Mouse (Mus musculus): ENCODE results near the gene Amz1.

The Amz1 gene

DNA sequence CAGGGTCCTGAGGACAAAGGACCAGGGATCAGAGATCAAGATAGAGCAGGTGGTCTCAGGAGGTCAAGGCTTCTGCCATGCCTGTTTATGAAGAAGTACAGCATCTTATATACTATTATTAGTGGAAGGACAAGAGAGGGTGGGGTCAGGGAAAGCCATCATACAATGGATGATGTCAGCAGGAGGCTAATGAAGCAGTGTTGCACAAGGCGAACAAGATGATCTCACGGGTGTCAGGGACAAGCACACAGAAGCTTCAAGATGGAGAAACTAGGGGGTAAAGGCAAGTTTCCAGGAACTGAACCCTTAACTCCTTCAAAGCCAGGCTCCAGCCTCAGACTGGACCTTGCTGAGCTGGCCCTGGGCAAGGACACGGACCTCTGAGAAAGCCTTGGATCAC is 1.8 kb upstream of the Amz1 start:
- DNase-seq (ENCODE audit: extremely low spot score, low read depth, low spot score), result no peak

DNA sequence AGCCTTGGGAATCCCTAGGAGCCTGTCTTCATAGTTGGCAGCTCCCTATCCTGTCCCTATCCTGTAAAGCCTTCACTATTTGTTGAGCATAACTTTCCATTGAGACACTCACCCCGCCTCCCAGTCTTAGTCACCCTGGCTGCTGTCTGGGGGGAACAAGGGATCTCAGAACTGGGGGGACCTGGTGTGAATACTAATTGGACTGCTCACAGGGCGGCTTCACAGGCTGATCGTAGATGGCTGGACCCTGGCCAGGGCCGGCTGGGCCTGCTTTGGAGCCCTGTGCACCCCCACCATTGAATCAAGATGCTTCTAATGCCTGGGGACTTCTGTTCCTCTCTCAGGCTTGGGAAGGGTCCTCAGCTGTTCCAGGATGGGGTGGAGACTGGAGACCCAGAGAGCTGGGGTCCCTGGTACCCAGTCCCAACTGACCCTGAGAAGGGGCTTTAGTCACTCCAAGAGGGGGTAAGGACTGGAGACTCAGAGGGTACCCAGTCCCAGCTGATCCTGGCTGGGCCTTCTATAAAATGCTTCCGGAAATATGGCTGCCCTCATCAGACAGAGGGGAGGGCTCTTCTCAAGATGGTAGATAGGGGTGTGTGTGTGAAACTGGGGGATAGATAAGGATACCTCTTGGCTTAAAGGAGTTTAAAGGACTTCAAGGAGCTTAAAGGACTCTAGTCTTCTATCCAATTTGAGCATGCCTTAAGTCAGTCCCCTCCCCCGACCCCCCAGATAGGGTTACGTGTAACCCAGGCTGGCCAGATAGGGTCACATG is 2.3 kb downstream of the Amz1 start:
- DNase-seq (ENCODE audit: extremely low spot score, low read depth, low spot score), result no peak

GRCm38 (mm10) chr5:140726946-140727740 is 3.2 kb downstream of the Amz1 start:
- DNase-seq (ENCODE audit: extremely low spot score, low read depth, low spot score), result no peak

- no peak for DNase-seq (ENCODE audit: extremely low spot score, low read depth, low spot score)
Measured at GRCm38 (mm10) chr5:140731040-140731797, 7.3 kb downstream of the Amz1 start.

DNA sequence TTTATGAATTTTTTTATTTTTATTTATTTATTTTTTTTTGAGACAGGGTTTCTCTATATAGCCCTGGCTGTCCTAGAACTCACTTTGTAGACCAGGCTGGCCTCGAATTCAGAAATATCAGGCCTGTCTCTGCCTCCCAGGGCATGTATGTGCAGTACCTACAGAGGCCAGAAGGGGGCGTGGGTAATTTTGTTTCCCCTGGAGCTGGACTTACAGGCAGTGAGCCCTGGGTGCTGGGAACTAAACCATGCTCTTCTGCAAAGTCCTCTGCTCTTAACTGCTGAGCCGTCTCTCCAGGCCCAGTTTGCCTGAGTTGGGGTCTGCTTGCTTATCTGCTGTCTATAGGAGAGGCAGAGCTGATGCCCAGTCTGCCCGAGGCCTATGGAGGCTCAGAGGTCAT is 8.3 kb downstream of the Amz1 start:
- DNase-seq (ENCODE audit: extremely low spot score, low read depth, low spot score), result no peak

- DNase-seq (ENCODE audit: extremely low spot score, low read depth, low spot score), result no peak
Measured at GRCm38 (mm10) chr5:140733336-140733735, 9.4 kb downstream of the Amz1 start.

DNA sequence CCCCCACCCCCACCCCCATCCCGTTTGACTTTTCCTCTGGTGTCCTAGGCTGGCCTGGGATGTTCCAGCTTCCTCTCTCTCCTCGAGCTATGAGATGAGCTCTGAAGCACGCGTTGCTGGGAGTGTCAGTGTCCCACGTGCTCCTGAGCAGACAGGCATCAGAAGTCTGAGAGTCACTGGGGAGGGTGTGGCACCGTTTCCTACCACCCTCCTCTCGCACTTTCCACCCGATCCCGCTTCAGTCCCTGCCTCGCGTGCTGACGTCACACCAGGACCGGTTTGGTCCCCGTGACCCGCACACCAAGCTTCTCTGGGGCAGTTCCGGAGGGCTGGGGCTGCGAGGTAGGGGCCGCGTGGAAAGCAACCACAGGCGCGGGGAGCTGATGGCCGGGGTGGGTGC is 11.4 kb downstream of the Amz1 start:
- no peak for DNase-seq (ENCODE audit: extremely low spot score, low read depth, low spot score)

DNA sequence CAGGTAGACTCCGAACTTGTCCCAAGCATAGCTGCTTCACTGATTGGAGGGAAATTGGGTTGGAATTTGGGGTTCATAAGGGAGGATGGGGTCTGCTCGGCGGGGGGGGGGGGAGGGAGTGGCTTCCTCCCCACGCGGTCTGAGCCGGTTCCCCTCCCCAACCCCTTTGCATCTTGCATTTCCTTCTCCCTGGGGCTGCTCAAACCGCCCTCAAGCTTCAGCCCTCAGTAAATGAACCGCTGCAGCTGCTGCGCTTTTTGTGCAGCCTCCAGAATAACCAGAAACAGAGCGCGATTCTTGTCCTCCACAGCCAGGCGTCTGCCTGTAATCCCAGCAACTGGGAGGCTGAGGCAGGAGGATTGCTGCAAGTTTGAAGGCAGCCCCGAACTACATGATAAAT is 12.2 kb downstream of the Amz1 start:
- DNase-seq (ENCODE audit: extremely low spot score, low read depth, low spot score), result no peak

- no peak for DNase-seq (ENCODE audit: extremely low spot score, low read depth, low spot score)
Measured at GRCm38 (mm10) chr5:140739813-140740212, 15.9 kb downstream of the Amz1 start.

GRCm38 (mm10) chr5:140741040-140741439 is 17.1 kb downstream of the Amz1 start:
- no peak for DNase-seq (ENCODE audit: extremely low spot score, low read depth, low spot score)

GRCm38 (mm10) chr5:140741877-140742276 is 17.9 kb downstream of the Amz1 start:
- DNase-seq (ENCODE audit: extremely low spot score, low read depth, low spot score), result no peak

DNA sequence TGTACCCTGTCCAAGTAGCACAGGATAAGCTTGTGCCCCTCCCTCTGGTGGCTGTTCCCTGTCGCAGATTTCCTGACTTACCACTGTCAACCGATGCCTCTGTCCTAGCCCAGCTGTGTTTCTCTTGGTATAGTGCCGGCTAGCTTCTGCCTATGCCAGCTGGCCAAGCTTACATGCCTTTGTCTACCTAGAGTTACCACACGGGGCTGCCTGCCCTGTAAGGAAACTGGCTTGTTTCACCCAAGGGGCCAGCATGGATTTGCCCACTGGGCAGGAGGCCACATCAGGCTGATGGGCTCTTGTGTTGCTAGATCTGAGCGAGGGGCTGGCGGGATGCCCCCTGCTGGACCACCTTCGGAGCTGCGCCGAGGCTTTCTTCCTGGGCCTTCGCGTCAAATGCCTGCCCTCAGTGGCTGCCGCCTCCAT is 19.8 kb downstream of the Amz1 start:
- DNase-seq (ENCODE audit: extremely low spot score, low read depth, low spot score), result no peak

GRCm38 (mm10) chr5:140748425-140748824 is 24.5 kb downstream of the Amz1 start:
- DNase-seq (ENCODE audit: extremely low spot score, low read depth, low spot score), result no peak

DNA sequence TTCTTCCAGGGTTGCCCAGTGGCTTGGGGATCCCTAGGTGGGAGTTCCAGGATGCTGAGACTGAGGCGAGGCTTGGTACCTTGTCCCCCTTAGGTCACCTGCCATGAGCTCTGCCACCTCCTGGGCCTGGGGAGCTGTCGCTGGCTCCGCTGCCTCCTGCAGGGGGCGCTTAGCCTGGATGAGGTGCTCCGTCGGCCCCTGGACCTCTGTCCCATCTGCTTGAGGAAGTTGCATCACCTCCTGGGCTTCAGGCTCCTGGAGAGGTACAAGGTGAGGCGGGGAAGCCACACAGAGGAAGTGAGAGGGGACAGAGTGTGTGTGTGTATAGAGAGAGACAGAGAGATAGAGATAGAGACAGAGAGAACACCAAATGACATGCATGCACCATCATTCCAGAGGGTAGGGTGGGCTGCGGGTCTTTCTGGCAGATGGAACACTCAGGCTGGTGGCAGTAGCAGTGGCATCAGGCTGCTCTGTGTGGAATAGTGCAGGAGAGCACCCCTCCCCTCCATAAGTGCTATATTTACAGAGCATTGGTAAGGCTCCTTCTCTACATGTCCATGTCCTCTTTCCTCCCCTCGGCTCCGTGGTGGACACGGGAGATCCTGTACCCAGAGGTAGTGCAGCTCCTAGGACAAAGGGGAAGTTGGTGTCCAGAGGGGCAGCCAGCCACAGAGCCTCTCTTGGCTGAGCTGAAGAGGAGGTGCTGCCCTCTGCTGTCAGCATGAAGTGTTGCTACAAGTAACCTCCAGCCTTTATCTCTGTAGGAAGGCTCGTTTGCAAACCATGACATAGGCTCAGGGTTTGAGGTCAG is 25.3 kb downstream of the Amz1 start:
- DNase-seq (ENCODE audit: extremely low spot score, low read depth, low spot score), result peak; percentile 52

- no peak for DNase-seq (ENCODE audit: extremely low spot score, low read depth, low spot score)
Measured at GRCm38 (mm10) chr5:140750925-140751324, 27.0 kb downstream of the Amz1 start.

- no peak for DNase-seq (ENCODE audit: extremely low spot score, low read depth, low spot score)
Measured at GRCm38 (mm10) chr5:140752041-140752440, 28.1 kb downstream of the Amz1 start.

DNA sequence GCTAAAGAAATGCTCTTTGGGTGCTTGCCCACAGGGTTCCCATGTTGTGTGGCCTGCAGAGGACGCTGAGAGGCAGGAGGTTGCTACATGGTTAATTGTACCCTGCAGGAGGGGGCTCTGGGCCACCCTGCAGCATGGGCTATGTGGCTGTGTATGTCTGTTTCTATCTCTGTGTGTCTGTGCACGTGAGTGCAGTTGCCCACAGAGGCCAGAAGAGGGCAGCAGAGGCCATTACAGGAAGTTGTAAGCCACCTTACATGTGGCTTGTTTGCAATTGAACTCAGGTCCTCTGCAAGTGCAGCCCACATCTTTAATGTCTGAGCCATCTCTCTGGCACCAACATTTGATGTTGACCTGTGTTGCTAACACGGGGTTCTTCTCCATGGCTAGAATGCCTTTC is 28.7 kb downstream of the Amz1 start:
- no peak for DNase-seq (ENCODE audit: extremely low spot score, low read depth, low spot score)

DNA sequence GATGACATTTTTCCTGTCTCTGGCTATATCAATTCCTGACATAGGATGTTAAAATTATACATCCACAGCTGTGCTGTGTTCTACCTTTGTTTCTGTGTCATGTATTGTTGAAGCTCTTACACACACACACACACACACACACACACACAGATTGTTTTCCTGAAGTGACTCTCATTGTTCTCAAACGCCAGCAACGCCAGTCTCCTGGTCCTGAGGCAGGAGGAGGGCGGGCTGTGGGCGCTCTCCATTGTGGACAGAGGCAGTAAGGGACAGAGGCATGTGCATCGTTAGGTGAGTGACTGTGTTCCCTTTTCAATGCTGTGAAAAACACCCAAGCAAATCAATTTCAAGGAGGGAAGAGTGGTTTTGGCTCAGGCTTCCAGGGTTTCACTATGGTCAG is 29.3 kb downstream of the Amz1 start:
- no peak for DNase-seq (ENCODE audit: extremely low spot score, low read depth, low spot score)

- no peak for DNase-seq (ENCODE audit: extremely low spot score, low read depth, low spot score)
Measured at GRCm38 (mm10) chr5:140758864-140759263, 34.9 kb downstream of the Amz1 start.

DNA sequence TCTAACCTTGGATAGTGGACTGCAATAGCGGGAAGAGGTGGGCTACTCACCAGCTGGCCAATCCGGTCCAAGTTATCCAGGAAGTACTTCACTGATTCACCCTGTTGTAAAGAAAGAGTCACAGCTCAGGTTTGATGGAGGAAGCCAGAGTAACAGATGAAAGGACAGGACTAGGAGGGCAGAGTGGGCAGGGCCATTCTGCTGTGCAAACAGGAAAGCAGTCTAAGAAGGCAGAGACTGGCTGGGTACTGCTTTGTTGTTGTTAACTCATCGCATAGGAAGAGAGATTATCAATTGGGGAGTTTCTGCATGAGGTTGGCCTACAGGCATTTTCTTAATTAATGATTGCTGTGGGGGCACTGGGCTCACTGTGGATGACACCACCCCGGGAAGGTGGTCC is 38.6 kb downstream of the Amz1 start:
- no peak for DNase-seq (ENCODE audit: extremely low spot score, low read depth, low spot score)

Measured in hindlimb bud, embryonic 11.5 days (tissue).